Mouse (Mus musculus) small intestine, adult 2 months (tissue): Measurements from ENCODE around the gene Dguok. TPM values are rescaled to one million over a fixed set of nuclear protein-coding genes. Genes with fewer than 3 reads are reported as not detected.

Experiments used
- H3K27ac ChIP-seq: fragments of 200-500 bp; 2 replicates; pipeline ENCODE4 v1.5.1; 2012; ENCODE audit warnings: low read depth, low read length, control low read depth, inconsistent platforms; ENCODE audit not compliant: insufficient read depth
- H3K27me3 ChIP-seq: fragments of 200-500 bp; 2 replicates; pipeline ENCODE4 v1.6.1; 2012; ENCODE audit warnings: mild to moderate bottlenecking, moderate library complexity, low read length, inconsistent platforms; ENCODE audit not compliant: control insufficient read depth, insufficient read depth
- H3K36me3 ChIP-seq: fragments of 200-500 bp; 2 replicates; pipeline ENCODE4 v1.6.1; 2012; ENCODE audit warnings: mild to moderate bottlenecking, low read length, control low read depth, inconsistent platforms; ENCODE audit not compliant: control insufficient read depth, insufficient read depth
- H3K4me1 ChIP-seq: fragments of 200-500 bp; 2 replicates; pipeline ENCODE4 v1.6.1; 2012; ENCODE audit warnings: low read length, inconsistent platforms, mixed read lengths; ENCODE audit not compliant: control insufficient read depth, insufficient read depth, insufficient read length
- H3K4me3 ChIP-seq: fragments of 200-500 bp; 2 replicates; pipeline ENCODE4 v1.5.1; 2012; ENCODE audit warnings: low read depth, mild to moderate bottlenecking, control low read depth, inconsistent platforms, low read length, moderate library complexity
- CTCF ChIP-seq: fragments of 200-500 bp; IDR thresholded peaks from 2 replicates; pipeline ENCODE4 v1.5.1; 2012; ENCODE audit warnings: low read depth, mild to moderate bottlenecking, control low read depth, inconsistent platforms, low read length, moderate library complexity, mixed read lengths; ENCODE audit not compliant: insufficient replicate concordance, insufficient read length; ENCODE audit errors: extremely low read depth
- POLR2A ChIP-seq: fragments of 200-500 bp; IDR thresholded peaks from 2 replicates; pipeline ENCODE4 v1.6.1; 2012; ENCODE audit warnings: low read depth, mild to moderate bottlenecking, control low read depth, inconsistent platforms, low read length, moderate library complexity
- WGBS: fragments of 180-500 bp; shearing (Covaris S2); methylation state at CpG from one replicate; pipeline ENCODE4 v1.1.7; 2018; 5-methylcytosine and 5-hydroxymethylcytosine counted together
- polyA plus RNA-seq: library from polyadenylated mRNA; depleted of rRNA; stranded (reverse); fragments of >200 nt; gene quantifications from 2 replicates; pipeline ENCODE4 v1.2.3, GENCODE M21; 2012

Dguok gene
- polyA plus RNA-seq, 1 experiment, result 19.7 TPM

DNA sequence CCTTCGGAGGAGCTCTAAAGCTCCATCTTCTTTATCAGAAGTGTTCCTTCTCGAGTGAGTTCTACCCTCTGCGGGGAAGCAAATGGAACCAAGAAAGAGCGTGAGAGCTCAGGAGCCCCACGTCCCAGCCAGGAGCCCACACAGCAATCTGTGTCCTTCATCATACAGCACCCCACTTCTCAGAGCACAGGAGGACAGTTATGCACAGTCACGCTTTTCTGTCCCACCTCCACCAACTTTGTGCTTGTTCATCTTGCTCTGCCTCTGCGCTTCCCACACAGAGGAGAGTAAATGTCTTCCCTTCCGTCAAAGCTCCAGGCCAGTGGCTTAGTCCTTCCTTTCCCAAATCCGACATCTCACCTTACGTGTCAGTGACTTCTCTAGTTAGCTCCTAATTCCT, 7.7 kb downstream of the Dguok start:
- Histone ChIP-seq H3K4me1 (peaks cover 2% of the 10 kb centered on the region; the same call in 1 of the 2 replicates), H3K27ac (no peak overlapping the region), H3K27me3 (no peaks in the 10 kb centered on the region), H3K4me3 (no peak overlapping the region), H3K36me3 (0 out of 2 replicates have a peak, but pooled peaks cover 10% of the 10 kb centered on the region)
- 95% methylated on average over 10 of the region's 10 CpGs for WGBS
- no peak for TF ChIP-seq POLR2A

DNA sequence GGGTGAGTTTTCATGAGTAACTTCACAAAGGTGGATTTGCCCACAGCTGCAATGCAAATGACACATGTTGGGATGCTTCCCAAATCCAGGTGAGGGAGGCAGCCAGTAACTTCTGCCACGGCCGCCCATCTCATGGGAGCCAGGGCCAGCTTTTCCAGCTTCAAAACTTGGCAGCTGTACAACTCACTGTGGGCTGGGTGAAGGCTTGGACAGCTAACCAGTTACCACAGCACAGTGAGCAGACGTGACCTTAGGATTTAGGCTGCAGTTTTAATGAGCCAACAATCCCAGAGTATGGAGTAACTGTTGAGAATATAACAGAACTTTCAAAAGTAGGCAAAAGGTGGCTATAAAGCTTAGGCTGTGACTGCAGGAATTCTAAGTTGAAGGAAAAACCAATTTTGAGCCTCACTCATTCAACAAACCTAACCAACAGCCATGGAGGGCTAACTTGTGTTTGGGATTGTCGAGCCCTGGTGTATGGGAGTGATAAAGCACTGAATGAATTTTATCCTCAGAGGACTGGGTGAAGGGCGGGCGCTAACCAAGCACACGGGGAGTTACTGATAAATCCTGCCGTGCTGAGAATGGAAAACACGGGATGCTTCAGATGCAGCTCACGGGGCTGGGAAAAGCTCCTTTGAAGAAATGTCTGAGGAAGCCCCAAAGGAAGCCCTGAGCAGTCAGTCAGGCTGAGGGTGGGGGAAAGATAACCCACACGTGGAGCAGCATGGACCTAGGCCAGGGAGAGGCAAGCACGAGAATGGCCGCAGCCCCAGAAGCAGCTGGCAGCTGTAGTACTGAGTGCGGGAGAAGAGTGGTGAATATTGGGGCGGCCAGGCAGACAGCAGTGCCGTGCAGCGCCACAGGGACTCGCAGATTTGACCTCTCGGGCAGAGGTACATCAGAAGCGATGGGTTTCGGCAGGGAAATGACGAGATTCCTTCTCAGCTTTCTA, 9.7 kb downstream of the Dguok start:
- Histone ChIP-seq H3K4me1 (no peaks in the 10 kb centered on the region), H3K27ac (no peak overlapping the region), H3K4me3 (no peak overlapping the region), H3K27me3 (no peaks in the 10 kb centered on the region), H3K36me3 (peaks cover 18% of the 10 kb centered on the region)
- TF ChIP-seq POLR2A (no peak), CTCF (no peak)
- WGBS, result 82% methylated on average over 22 of the region's 22 CpGs

- no peaks in the 10 kb centered on the region for H3K27me3 ChIP-seq
- H3K4me1 ChIP-seq, result no peaks in the 10 kb centered on the region
- no peak for TF ChIP-seq CTCF
- TF ChIP-seq POLR2A, result no peak
- H3K27ac ChIP-seq, result no peak overlapping the region
- no peak overlapping the region for H3K4me3 ChIP-seq
- H3K36me3 ChIP-seq, result peaks cover 18% of the 10 kb centered on the region
- 78% methylated on average over 9 of the region's 9 CpGs for WGBS
Observed at GRCm38 (mm10) chr6:83496009-83496752, 10.6 kb downstream of the Dguok start.

DNA sequence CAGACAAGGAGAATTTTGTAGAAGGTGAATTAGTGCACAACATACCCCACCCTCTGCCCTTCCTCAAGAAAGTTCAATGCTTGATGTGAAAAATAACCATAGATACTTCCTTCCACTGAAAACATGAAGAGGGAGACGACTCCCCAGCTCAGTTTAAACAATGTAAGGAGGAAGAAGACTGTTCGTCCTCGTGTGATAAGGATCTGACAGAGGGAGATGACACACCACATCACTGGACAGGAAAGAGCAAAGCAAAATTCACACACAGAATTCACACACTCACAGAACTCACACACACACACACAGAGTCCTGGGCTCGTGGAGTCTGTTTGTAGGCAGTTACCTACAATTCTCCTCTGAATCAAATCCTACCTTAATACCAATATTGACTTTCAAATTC, 16.1 kb downstream of the Dguok start:
- TF ChIP-seq CTCF, result no peak
- no peak for TF ChIP-seq POLR2A
- Histone ChIP-seq H3K4me1 (peaks cover 3% of the 10 kb centered on the region; the same call in 1 of the 2 replicates), H3K4me3 (no peak overlapping the region), H3K27ac (no peak overlapping the region), H3K27me3 (no peaks in the 10 kb centered on the region), H3K36me3 (peaks cover 54% of the 10 kb centered on the region)
- 56% methylated on average over 4 of the region's 4 CpGs for WGBS

DNA sequence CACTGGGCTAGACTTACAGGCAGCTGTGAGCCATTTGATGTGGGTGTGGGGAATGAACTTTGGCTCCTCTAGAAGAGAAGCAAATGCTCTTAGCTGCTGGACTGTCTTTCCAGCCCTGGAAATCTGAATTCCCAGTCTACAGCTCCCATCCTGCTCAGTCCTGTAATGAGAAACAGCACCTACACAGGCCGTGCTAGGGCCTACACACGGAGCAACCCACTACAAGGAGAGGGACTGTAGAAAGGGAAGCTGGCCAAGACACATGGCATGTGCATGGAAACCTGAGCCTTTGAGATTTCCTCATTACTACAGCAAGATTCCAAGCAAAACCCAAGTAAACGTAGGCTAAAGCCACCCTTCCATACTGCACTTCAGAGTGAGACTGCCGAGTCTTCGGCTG, 18.6 kb downstream of the Dguok start:
- no peaks in the 10 kb centered on the region for H3K27me3 ChIP-seq
- peaks cover 3% of the 10 kb centered on the region; the same call in 1 of the 2 replicates for H3K4me1 ChIP-seq
- 76% methylated on average over 5 of the region's 5 CpGs for WGBS
- peaks cover 56% of the 10 kb centered on the region for H3K36me3 ChIP-seq
- no peak for TF ChIP-seq CTCF
- H3K4me3 ChIP-seq, result no peak overlapping the region
- no peak overlapping the region for H3K27ac ChIP-seq

DNA sequence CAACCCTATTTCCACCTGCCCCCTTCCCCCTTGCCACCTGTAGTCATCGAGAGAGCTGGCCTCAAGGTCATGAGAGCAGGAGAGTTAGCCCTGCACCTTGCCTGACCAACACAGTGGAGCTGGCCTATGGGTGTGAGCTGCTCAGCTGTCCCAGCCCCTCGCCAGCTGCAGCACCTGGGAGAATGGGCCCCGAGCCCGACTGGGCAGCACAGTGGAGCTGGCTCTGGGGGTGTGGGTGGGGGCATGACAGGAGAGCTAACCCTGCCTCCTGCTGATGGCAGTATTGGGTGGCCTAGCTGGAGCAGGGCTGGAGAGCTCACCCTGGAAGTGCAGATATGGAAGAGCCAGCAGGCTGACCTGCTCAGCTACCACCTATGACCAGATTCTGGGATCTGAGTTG, 19.5 kb downstream of the Dguok start:
- peaks cover 54% of the 10 kb centered on the region for H3K36me3 ChIP-seq
- H3K27ac ChIP-seq, result no peak overlapping the region
- no peak overlapping the region for H3K4me3 ChIP-seq
- H3K4me1 ChIP-seq, result peaks cover 10% of the 10 kb centered on the region; the same call in 1 of the 2 replicates
- 77% methylated on average over 4 of the region's 4 CpGs for WGBS
- TF ChIP-seq CTCF (no peak), POLR2A (no peak)
- no peaks in the 10 kb centered on the region for H3K27me3 ChIP-seq

DNA sequence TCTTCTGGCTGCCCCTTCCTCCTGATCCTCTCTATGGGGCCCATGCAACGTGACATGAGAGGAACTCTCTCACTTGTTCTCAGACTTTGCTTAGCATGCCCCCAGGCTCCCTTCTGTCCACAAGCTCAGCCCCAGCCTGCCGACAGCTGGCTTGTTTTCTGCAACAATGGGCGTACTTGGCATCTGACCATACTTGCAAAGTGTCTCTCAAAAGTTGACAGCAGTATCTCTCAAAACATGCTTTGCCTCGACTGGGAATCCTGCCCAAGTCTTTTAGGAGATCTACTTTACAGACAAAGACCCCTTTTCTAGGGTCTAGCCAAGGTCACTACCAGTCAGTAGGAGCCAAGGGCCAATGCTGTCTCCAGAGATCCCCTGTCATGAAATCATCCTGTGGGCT, 20.9 kb downstream of the Dguok start:
- no peak for TF ChIP-seq POLR2A
- no peak for TF ChIP-seq CTCF
- Histone ChIP-seq H3K4me3 (no peak overlapping the region), H3K27ac (no peak overlapping the region), H3K4me1 (peaks cover 12% of the 10 kb centered on the region; the same call in 1 of the 2 replicates), H3K27me3 (no peaks in the 10 kb centered on the region), H3K36me3 (peaks cover 62% of the 10 kb centered on the region)
- 76% methylated on average over 4 of the region's 4 CpGs for WGBS
